Mouse (Mus musculus) midbrain, embryonic 13.5 days (tissue): ENCODE measurements around the gene Fam166b. TPM values are rescaled to one million over a fixed set of nuclear protein-coding genes. Genes with fewer than 3 reads are reported as not detected.
A peak's percentile ranks its signal among the peaks of the same experiment; 100 is the strongest.

Source experiments
- ATAC-seq: fragments of 200-750 bp; cut with Nextera tagmentation; 2 replicates; pipeline ENCODE4 v1.8.0; 2017; ENCODE audit warnings: mild to moderate bottlenecking, moderate TSS enrichment, moderate library complexity
- H3K27ac ChIP-seq: fragments of 300-500 bp; sonication (generic); 2 replicates; pipeline ENCODE4 v1.5.1; 2015; ENCODE audit warnings: inconsistent platforms, mild to moderate bottlenecking, moderate library complexity
- H3K27me3 ChIP-seq: fragments of 300-500 bp; sonication (generic); 2 replicates; pipeline ENCODE4 v1.6.1; 2015; ENCODE audit warnings: mild to moderate bottlenecking, inconsistent platforms
- H3K36me3 ChIP-seq: fragments of 300-500 bp; sonication (generic); 2 replicates; pipeline ENCODE4 v1.6.1; 2015; ENCODE audit warnings: mild to moderate bottlenecking, inconsistent platforms
- H3K4me1 ChIP-seq: fragments of 300-500 bp; sonication (generic); replicated peaks from 2 replicates; pipeline ENCODE4 v1.6.1; 2015; ENCODE audit warnings: inconsistent platforms
- H3K4me2 ChIP-seq: fragments of 300-500 bp; sonication (generic); replicated peaks from 2 replicates; pipeline ENCODE4 v1.6.1; 2015; ENCODE audit warnings: moderate library complexity, mild to moderate bottlenecking, inconsistent platforms
- H3K4me3 ChIP-seq: fragments of 300-500 bp; sonication (generic); replicated peaks from 2 replicates; pipeline ENCODE4 v1.5.1; 2015; ENCODE audit warnings: mild to moderate bottlenecking, inconsistent platforms
- H3K9ac ChIP-seq: fragments of 300-500 bp; sonication (generic); replicated peaks from 2 replicates; pipeline ENCODE4 v1.6.1; 2015; ENCODE audit warnings: mild to moderate bottlenecking, inconsistent platforms
- H3K9me3 ChIP-seq: fragments of 300-500 bp; sonication (generic); 2 replicates; pipeline ENCODE4 v1.6.1; 2016; ENCODE audit warnings: mild to moderate bottlenecking, inconsistent platforms
- WGBS: fragments of 180-500 bp; shearing (Covaris S2); methylation state at CpG from one replicate; pipeline ENCODE4 v1.1.7; 2015; 5-methylcytosine and 5-hydroxymethylcytosine counted together
- polyA plus RNA-seq: library from polyadenylated mRNA; unstranded; fragments of >200 nt; fragmentation: Nextera tagmentation; extraction: Ambion mirVana; gene quantifications from 2 replicates; pipeline ENCODE4 v1.2.1, GENCODE M21; 2015

Gene Fam166b
- polyA plus RNA-seq, 1 experiment from 2014 or later = 0.83 TPM

DNA sequence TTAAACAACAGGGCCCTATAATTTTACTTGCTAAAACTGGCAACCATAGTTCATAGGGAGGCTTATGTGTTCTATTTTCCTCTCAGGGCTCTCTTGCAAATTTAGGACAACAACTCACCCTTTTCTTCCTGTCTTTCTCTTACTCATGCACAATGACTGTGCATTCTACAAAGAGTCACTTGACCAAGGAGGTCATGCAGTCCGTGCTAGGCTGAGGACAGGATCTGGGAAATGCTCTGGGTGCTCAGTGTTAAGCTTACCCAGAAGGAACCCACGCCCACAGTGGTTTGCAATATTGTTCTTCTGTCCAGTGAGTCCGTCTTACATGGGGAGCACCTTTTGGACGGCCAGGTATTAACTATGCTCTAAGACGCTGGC, 44.9 kb downstream of the Fam166b start:
- WGBS = 84% methylated on average over 5 of the region's 5 CpGs
- no peak for ATAC-seq
- H3K4me3 ChIP-seq = no peak overlapping the region

DNA sequence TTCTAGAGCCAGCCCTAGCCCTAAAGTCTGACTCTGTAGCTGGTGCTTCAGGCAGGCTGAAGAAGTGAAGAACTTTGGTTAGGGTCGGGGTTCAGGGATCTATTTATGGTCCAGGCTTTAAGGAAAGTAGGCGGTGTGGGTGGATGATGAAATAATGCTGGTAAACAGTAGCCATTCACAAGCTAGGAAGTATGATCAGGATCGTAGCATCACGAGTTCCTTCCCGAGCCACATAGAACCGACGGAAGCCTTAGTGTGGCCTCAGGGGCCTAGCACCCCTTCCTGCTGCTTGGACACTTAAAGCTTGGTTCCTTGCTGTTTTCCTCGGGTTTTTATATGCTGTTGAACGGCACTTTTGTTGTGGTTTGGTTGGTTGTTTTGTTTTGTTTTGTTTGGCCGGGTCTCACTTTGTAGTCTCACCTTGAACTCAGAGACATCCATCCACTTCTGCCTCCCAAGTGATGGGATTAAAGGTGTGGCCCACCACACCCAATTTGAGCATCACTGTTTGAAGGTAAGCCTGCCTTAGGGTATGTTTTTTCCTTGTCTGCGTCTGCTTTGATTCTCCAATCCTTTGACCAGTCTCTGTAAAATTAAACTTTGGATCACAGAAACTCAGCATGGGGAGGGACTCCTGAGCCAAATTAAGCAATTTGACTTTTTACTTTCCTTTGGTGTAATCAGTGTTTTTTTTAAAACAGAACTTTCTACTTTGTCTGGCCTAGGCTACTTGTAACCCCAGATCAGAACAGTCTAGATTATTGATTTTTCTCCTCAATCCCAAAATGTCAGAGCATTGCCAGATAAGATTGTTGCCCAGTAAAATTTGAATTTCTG, 45.5 kb downstream of the Fam166b start:
- Histone ChIP-seq H3K4me2 (peak overlapping the region; percentile 69), H3K9me3 (no peaks in the 10 kb centered on the region), H3K36me3 (no peaks in the 10 kb centered on the region), H3K4me3 (peak overlapping the region; percentile 78), H3K9ac (0 out of 2 replicates have a peak overlapping the region, but pooled peaks have one; percentile 39), H3K27me3 (peaks cover 8% of the 10 kb centered on the region; the same call in 1 of the 2 replicates), H3K27ac (no peak overlapping the region), H3K4me1 (peaks cover 29% of the 10 kb centered on the region)
- ATAC-seq = no peak
- WGBS = 73% methylated on average over 11 of the region's 11 CpGs

More for the DNA sequence above, 44.9 kb downstream of the Fam166b start:
- Histone ChIP-seq H3K9ac (no peak overlapping the region), H3K27me3 (peaks cover 8% of the 10 kb centered on the region; the same call in 1 of the 2 replicates), H3K4me1 (peaks cover 29% of the 10 kb centered on the region), H3K4me2 (no peak overlapping the region), H3K9me3 (no peaks in the 10 kb centered on the region), H3K27ac (no peak overlapping the region), H3K36me3 (no peaks in the 10 kb centered on the region)

GRCm38 (mm10) chr4:43382155-43383020, 46.5 kb downstream of the Fam166b start:
- peak; percentile 92 for ATAC-seq
- no peaks in the 10 kb centered on the region for H3K9me3 ChIP-seq
- H3K27me3 ChIP-seq = peaks cover 8% of the 10 kb centered on the region; the same call in 1 of the 2 replicates
- peaks cover 29% of the 10 kb centered on the region for H3K4me1 ChIP-seq
- peak overlapping the region; percentile 69 for H3K4me2 ChIP-seq
- WGBS = 8% methylated on average over 27 of the region's 33 CpGs
- H3K27ac ChIP-seq = peak overlapping the region; percentile 76
- no peaks in the 10 kb centered on the region for H3K36me3 ChIP-seq
- H3K9ac ChIP-seq = peak overlapping the region; percentile 84
- peak overlapping the region; percentile 78 for H3K4me3 ChIP-seq

DNA sequence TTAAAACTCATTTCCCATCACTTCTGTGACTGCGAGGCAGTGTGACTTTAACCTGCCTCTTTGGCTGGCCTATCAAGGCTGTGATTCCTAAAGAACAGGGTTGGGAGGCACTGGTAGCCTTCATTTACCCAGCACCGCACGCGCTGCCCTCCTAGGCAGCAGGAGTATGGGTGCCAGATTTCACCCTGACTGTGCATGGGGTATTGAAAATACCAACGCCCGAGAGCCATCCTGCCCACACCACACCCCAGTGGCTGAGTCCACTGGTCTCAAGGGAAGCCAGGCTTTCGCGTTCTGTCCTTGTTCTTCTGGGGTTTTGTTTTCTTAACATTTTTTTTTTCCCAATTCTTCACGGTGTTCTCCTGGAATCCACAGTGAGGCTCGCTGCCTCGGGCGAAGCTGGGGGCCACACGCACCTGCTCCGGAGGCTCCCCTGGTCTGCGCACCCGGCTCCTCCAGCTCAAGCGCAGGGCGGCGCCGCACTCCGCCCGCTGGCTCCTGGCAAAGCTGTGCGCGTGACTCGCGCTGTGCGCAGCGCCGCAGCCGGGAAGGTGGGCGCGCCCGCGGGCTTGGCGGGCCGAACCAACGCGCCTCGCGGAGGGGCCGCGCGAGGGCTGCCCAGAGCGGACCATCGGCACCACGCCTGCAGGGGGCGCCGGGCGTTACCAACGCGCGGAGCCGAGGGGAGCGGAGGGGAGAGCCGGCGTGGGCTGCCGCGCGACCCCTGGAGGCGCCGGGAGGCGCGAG, 47.4 kb downstream of the Fam166b start, which contains the start of gene Rusc2:
Gene Rusc2, plus strand, starts transcription at position 572 of the 747 bp plus-strand sequence.
- H3K27me3 ChIP-seq = peaks cover 8% of the 10 kb centered on the region; the same call in 1 of the 2 replicates
- peak within 1 kb of the TSS; percentile 69 for H3K4me2 ChIP-seq
- peak within 1 kb of the TSS; percentile 78 for H3K4me3 ChIP-seq
- no peaks in the 10 kb centered on the region for H3K36me3 ChIP-seq
- H3K9me3 ChIP-seq = no peaks in the 10 kb centered on the region
- WGBS = 1% methylated on average over 54 of the region's 63 CpGs
- peaks cover 29% of the 10 kb centered on the region for H3K4me1 ChIP-seq
- H3K9ac ChIP-seq = peak within 1 kb of the TSS; percentile 84
- H3K27ac ChIP-seq = peak within 1 kb of the TSS; percentile 76
- peak; percentile 97 for ATAC-seq

- ATAC-seq = 0 out of 2 replicates have a peak, but pooled peaks have one; percentile 1
- Histone ChIP-seq H3K4me2 (peak overlapping the region; percentile 69), H3K27me3 (peaks cover 8% of the 10 kb centered on the region; the same call in 1 of the 2 replicates), H3K36me3 (no peaks in the 10 kb centered on the region), H3K4me1 (peaks cover 29% of the 10 kb centered on the region), H3K4me3 (peak overlapping the region; percentile 78), H3K9ac (peak overlapping the region; percentile 84), H3K9me3 (no peaks in the 10 kb centered on the region), H3K27ac (peak overlapping the region; percentile 76; the same call in 1 of the 2 replicates)
- 66% methylated on average over 10 of the region's 10 CpGs for WGBS
These were observed 48.0 kb downstream of the Fam166b start for GRCm38 (mm10) chr4:43380951-43381350.

GRCm38 (mm10) chr4:43379601-43380000, 49.3 kb downstream of the Fam166b start:
- Histone ChIP-seq H3K4me2 (no peak overlapping the region), H3K4me1 (peaks cover 29% of the 10 kb centered on the region), H3K4me3 (no peak overlapping the region), H3K9ac (no peak overlapping the region), H3K27ac (no peak overlapping the region), H3K36me3 (no peaks in the 10 kb centered on the region), H3K27me3 (peaks cover 8% of the 10 kb centered on the region; the same call in 1 of the 2 replicates), H3K9me3 (no peaks in the 10 kb centered on the region)
- WGBS = 93% methylated on average over 6 of the region's 6 CpGs
- no peak for ATAC-seq

Other genes with a start within 250 kb of the Fam166b start
- gene Atp8b5, start 162.0 kb downstream of the Fam166b start, polyA plus RNA-seq = 0.23 and 0.35 TPM in 2 replicates
- gene Rusc2, start 47.2 kb downstream of the Fam166b start, polyA plus RNA-seq = 68.8 and 75.4 TPM in 2 replicates
- 6.1 and 8.4 TPM in 2 replicates for gene Tesk1, start 12.8 kb upstream of the Fam166b start, polyA plus RNA-seq
- gene Cd72, start 25.5 kb upstream of the Fam166b start, polyA plus RNA-seq = 4.1 and 4.7 TPM in 2 replicates
- not detected in 2 replicates for gene Sit1, start 54.6 kb upstream of the Fam166b start, polyA plus RNA-seq
- gene Ccdc107, start 63.8 kb upstream of the Fam166b start, polyA plus RNA-seq = 54.4 and 60.3 TPM in 2 replicates
- gene Arhgef39, start 70.6 kb upstream of the Fam166b start, polyA plus RNA-seq = 15.4 and 16.1 TPM in 2 replicates
- 0.19 and 0.27 TPM in 2 replicates for gene Car9, start 77.8 kb upstream of the Fam166b start, polyA plus RNA-seq
- 13.2 TPM in 2 replicates for gene Tpm2, start 94.6 kb upstream of the Fam166b start, polyA plus RNA-seq
- gene Creb3, start 133.2 kb upstream of the Fam166b start, polyA plus RNA-seq = 72.6 and 80.4 TPM in 2 replicates
- 59.8 and 67.0 TPM in 2 replicates for gene Tln1, start 133.6 kb upstream of the Fam166b start, polyA plus RNA-seq
- 24.5 and 26.1 TPM in 2 replicates for gene Rgp1, start 149.6 kb upstream of the Fam166b start, polyA plus RNA-seq
- 53.8 and 58.4 TPM in 2 replicates for gene Gba2, start 149.7 kb upstream of the Fam166b start, polyA plus RNA-seq
- 0.77 and 2.1 TPM in 2 replicates for gene Msmp, start 155.4 kb upstream of the Fam166b start, polyA plus RNA-seq
- gene Npr2, start 202.8 kb upstream of the Fam166b start, polyA plus RNA-seq = 13.8 and 14.7 TPM in 2 replicates
- 5.5 and 5.6 TPM in 2 replicates for gene Spag8, start 224.5 kb upstream of the Fam166b start, polyA plus RNA-seq
- gene Hint2, start 227.3 kb upstream of the Fam166b start, polyA plus RNA-seq = 75.6 and 77.9 TPM in 2 replicates
- 16.3 and 17.1 TPM in 2 replicates for gene Tmem8b, start 239.8 kb upstream of the Fam166b start, polyA plus RNA-seq
- gene Fam221b, start 240.0 kb upstream of the Fam166b start, polyA plus RNA-seq = 1.8 and 2.4 TPM in 2 replicates